Mouse (Mus musculus): ENCODE data around the gene Gm13539.
"Not testable (repeated sequence)": the region's sequence is repeated elsewhere in the genome, so short reads cannot be mapped to it uniquely, and the experiment has no call there.

Gm13539 gene

GRCm38 (mm10) chr2:25781957-25782356, at the start of gene Gm13539:
Gene Gm13539 (plus strand): TSS chr2:25782257.
- DNase-seq (ENCODE audit: low read depth) = no peak

- DNase-seq (ENCODE audit: low read depth) = no peak
Observed at GRCm38 (mm10) chr2:25733199-25733930, 48.7 kb upstream of the Gm13539 start.

DNA sequence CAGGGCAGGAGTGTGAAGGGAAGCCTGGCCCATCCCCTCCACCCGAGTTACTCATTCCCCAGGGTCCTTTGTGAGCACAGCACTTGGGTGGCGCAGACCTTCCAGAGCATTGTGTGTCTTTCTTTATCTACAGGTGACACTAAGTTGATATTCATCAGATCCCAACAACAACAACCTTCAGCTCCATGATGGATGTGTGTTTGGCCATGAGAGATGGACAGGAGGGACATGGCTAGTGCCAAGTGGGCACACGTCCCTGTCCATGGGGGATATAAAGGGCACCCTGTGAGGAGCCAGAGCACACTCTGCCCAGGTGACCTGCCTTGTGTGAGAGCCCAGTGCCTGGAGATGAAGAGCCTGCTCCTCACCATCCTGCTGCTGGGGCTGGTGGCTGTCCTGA, 45.3 kb upstream of the Gm13539 start, which contains the start of gene Obp2b:
Gene Obp2b, plus strand, starts transcription at position 301 of the 400 bp plus-strand sequence.
- DNase-seq (ENCODE audit: low read depth) = not testable (repeated sequence)

DNA sequence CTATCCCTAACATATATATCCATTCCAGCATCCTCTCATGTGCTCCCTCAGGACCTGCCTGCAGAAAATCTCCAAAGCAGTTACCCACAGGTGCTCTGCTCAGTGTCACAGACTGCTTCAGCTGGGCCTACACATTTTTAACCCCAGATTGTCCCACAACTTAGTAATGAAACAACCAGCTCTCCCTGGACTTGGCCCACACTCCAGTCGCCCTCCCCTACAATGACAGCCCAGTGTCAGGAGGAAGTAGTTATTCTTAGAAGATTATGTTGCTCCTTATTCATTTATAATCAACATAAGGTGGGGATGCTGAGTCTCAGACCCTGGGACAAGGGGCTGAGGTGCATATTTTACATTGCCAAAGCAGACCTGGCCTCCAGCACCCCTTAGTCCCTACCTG, 40.4 kb upstream of the Gm13539 start:
- no peak for DNase-seq (ENCODE audit: low read depth)

DNA sequence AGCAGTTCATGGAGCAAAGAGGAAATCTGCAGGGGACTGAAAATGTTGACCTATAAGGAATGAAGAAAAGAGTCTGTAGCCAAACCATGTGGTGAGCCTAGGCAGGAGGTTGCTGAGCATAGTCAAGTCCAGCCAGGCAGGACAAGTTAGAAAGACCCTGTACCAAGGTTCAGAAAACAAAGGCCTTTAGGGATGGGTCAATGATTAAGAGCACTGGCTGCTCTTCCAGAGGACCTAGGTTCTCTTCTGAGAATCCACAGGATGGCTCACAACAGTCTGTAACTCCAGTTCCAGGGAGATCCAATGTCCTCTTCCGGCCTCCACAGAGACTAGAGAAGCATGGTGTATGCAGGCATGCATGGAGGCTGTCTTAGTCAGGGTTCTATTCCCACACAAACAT, 27.9 kb upstream of the Gm13539 start:
- no peak for DNase-seq (ENCODE audit: low read depth)

GRCm38 (mm10) chr2:25758064-25758625, 23.9 kb upstream of the Gm13539 start:
- DNase-seq (ENCODE audit: low read depth) = no peak

DNA sequence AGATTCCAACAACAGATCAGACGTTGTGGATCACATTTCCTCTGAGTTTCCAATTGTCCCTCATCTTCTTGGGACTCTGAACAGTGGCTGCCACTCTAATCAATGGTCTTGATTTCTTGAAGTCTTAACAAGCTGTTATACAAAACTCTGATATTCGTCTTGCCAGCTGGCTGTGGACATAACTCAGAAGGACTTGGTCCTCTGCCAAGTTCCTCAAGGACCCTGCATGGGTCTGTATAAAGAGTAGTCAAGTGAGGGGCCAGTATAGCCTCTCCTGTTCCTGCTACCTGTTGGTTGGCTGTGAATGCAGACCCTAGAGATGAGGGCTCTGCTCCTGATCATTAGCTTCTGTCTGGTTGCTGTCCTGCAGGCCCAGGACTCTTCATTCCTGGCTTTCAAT, 16.8 kb upstream of the Gm13539 start, which contains the start of gene Lcn3:
Gene Lcn3, plus strand, starts transcription at position 301 of the 400 bp plus-strand sequence.
- no peak for DNase-seq (ENCODE audit: low read depth)

- no peak for DNase-seq (ENCODE audit: low read depth)
Observed at GRCm38 (mm10) chr2:25767764-25768163, 14.3 kb upstream of the Gm13539 start.

DNA sequence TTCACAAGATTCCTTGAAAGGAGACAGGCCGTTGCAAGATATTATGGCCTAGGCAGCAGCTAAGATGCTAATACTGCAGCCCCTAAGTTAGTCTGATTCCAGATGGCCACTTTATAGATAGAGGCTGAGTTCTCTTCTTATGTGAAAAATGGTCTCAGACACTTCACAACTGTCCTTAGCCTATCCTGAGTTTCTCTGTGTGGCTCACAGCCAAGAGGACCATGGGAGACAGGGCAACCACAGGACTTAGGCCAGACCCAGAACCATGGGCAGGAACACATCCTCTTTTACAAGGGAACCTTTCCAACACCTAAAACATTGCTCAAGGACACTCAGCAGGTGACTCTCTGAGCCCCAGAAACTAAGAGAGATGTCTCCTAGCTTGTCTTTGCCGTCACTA, 8.6 kb upstream of the Gm13539 start:
- DNase-seq (ENCODE audit: low read depth) = no peak

DNA sequence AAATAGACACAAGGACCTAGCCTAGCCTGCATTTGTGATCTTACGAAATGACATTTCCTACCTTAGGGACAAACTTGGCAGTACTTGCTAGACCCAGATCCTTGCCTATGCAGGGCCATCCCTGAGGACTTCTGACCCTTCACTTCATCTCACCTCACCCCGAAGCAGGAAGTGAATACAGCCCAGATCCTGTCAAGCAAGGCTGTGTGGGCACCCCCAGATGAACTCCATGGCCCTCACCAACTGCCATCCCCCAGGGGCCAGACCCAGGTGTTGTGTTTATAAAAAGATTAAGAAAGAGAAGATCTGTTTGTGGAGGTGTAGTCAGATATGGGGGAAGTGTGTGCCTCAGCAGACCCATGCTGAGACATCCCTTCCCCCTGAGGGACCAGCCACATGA, 7.4 kb upstream of the Gm13539 start:
- DNase-seq (ENCODE audit: low read depth) = no peak

DNA sequence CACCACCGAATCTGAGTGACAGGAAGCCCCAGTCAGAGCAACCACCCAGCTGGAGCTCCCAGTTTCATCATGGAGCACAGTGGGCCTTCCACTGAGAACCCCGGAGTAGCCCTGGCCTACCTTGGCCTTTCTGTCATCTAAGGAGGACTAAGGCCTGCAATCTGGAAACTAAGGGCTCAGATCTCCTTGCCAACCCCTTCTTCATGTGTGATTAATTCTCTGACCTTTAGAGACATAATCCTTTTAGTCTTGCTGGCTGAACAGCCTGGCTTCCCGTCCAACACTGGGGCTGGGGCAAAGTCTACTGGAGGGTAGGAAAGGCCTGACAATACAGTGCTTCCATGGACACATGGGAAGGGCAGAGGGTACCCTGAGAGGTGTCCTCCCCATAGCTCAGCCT, 6.1 kb upstream of the Gm13539 start:
- no peak for DNase-seq (ENCODE audit: low read depth)

DNA sequence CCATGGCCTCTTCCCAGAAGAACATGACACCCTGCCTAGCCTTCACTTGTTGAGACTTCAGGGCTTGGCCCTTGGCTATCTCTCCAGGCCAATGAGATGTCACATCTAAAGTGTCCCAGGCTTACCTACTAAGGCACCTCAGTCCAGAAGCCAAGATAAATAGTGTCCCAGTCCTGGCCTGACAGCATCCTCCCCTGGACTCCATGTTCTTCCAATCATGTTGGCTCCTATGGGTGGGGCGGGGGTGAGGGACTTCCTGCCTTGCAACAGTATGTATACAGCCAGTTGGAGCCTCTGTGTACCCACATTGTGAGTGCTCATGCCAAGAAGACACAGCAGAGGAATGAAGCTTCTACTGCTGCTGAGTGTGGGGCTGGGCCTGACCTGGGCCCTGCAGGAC, 5.3 kb upstream of the Gm13539 start, which contains the start of gene Lcn11:
Gene Lcn11, plus strand, starts transcription at position 301 of the 400 bp plus-strand sequence.
- no peak for DNase-seq (ENCODE audit: low read depth)

- no peak for DNase-seq (ENCODE audit: low read depth)
Observed at GRCm38 (mm10) chr2:25779076-25779475, 3.0 kb upstream of the Gm13539 start.

DNA sequence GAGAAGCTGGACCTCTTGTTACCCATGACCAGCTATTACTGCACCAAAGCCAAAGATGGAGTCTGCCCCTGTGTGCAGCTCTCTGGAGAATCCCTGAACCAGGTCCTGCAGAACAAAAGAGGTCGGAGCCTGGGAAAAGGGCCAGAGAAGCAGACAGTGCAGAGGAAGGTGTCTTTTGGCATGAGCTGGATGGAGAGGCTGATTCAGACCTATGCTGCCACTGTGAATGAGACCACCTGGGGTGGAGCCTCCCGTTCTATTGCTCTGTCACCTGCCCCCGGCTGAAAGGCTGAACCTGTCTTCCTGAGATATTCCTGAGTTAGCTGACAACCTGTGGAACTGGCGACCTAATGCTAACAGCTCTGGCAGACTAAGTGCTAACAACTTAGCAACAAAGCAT, 1.1 kb upstream of the Gm13539 start:
- DNase-seq (ENCODE audit: low read depth) = no peak

- DNase-seq (ENCODE audit: low read depth) = no peak
Observed at GRCm38 (mm10) chr2:25785573-25786322, 3.7 kb downstream of the Gm13539 start.

DNA sequence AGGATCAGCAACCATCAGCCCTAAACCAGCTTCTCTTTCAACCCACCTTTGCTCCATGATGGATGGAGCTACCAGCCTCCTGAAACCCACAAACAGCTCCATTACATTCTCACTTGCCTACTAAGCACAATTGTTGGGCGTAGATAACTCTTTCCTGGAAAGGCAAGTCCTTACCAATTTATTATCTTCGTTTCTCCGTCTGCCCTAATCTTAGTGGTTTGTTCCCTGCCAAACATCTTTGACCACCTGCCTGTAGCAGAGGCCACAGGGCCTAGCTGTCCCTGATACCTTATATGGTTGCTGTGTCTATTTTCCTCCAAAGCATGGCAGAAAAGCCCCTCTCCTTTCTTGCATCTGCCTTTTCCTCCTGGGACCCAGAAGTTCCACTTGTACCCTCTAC, 7.0 kb downstream of the Gm13539 start:
- DNase-seq (ENCODE audit: low read depth) = no peak

- DNase-seq (ENCODE audit: low read depth) = no peak
Observed at GRCm38 (mm10) chr2:25797635-25798034, 15.6 kb downstream of the Gm13539 start.

- no peak for DNase-seq (ENCODE audit: low read depth)
Observed at GRCm38 (mm10) chr2:25798065-25798464, 16.0 kb downstream of the Gm13539 start.

DNA sequence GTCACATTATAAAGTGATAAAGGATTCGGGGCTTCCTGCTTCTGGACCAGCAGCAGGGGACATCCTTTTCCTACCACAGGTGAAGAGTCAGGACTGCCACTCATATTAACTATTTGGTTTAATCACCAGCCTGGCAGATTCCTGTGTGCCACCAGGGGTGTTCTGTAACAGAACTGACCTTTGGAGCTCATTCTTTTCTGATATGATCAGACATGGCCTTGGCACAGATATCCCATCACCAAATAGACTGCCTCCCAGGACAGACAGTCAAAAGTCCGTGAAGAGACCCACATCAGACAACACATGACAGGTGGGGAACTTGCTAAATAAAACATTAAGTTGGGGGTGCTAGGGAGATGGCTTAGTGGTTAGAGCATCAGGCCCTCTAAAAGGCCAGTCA, 29.7 kb downstream of the Gm13539 start:
- no peak for DNase-seq (ENCODE audit: low read depth)

DNA sequence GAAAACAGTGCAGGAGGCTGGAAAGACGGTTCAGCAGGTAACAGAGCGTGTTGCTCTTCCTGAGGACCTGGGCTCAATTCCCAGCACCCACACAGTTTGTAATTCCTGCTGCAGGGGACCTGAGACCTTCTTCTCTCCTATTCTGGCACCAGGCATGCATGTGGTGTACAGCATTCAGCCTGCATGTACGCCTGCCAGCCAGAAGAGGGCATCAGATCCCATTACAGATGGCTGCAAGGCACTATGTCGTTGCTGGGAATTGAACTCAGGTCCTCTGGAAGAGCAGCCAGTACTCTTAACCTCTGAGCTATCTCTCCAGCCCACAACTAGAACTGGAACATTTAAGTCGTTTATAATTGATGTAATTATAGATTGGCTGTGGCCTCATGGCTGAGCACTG, 31.3 kb downstream of the Gm13539 start:
- DNase-seq (ENCODE audit: low read depth) = no peak

- not testable (repeated sequence) for DNase-seq (ENCODE audit: low read depth)
Observed at GRCm38 (mm10) chr2:25815748-25816147, 33.7 kb downstream of the Gm13539 start, which contains the start of gene Glt6d1. Gene Glt6d1 (minus strand): TSS chr2:25815848.

DNA sequence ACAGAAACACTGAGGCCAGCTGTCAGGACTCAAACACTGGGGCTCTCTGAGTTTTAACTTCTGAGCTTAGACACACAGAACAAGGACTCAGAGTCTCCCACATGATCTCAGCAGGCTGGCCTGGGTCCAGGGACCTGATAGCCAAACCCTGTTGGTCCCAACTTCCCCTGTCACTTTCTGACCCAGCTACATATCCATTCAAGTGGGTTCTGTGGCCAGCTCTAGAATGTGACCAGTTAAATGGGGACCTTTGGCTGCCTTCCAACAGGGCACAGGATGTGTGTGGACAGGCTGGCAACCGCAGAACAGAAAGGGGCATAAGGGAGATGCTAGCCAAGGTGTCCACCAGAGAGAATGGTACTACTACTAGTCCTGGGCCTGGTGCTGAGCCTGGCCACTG, 40.7 kb downstream of the Gm13539 start, which contains the start of gene Lcn9:
Gene Lcn9, plus strand, starts transcription at position 348 of the 400 bp plus-strand sequence.
- DNase-seq (ENCODE audit: low read depth) = no peak

DNA sequence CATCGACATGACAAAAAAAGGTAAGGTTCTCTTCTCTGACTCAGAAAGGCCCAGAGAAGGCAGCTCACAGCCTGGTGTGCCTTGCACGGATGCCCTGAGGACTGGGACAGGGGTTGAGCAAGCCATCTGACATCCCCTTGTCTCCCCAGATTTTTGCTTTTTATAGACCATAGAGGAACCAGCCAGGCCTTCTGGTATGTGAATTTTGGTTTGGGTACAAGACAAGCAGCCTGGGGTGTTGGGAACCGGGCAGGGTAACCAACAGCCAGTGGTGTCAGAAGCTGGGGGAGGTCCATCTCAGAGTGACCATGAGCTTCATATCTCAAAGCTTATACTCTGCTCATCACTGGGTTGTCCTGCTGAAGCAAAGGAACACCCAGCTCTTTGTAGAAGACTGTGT, 42.7 kb downstream of the Gm13539 start:
- DNase-seq (ENCODE audit: low read depth) = no peak
